Mouse (Mus musculus): ENCODE measurements at regions not wholly inside any gene's neighbourhood (a gene's known extent, or its start where the extent isn't known, plus 50 kb on each side); places are given as distances from the start of the nearest gene placed in this dataset.

DNA sequence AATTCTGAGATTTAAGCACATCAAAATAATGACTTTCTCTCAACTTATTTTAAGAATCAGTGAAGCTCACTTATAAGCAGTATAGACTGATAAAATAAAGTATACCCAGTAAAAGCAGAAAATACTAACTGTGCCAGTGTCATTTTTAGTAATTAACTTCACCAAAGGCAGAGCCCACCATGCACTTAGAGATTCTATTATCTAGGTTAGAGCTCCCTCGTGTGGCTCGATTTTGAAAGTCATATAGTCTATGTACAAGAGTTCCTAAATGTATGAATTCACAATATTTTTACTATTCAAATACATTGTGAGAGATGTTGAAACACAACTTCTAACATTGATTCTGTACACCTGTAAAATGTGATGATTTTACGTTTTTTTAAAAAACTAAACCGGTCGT lies 589.3 kb downstream of the Kcnj3 start:
- DNase-seq, result no peak
- intact Hi-C loops (cut with DNase I; ENCODE audit: low total_unique reads), result loop anchor here (10.0 kb wide), 1 partner anchor 720 kb away; no protein-coding TSS in a partner anchor

DNA sequence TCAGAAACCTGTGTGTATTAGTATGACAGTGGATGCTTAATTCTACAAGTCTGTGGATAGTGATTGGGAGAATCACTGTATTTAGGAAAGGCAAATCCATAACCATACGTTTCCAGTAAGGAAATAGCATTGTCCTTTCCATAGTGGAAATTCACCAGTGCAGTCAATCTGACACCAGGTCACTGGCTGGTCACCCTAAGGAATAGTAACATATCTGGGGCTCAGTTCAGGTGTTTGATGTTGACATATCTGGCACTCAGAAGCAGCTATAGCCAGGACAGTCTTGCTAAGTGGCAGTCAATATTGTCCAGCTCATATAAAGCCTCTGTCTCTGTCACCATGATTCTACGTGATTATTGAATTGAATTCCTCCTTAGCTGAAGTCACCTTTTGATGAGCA lies 593.2 kb downstream of the Kcnj3 start:
- no peak for DNase-seq
- intact Hi-C loops (cut with DNase I; ENCODE audit: low total_unique reads), result loop anchor here (10.0 kb wide), 1 partner anchor 724 kb away; no protein-coding TSS in a partner anchor

Data from gastrocnemius, postnatal 14 days (tissue).